Mouse (Mus musculus) embryo, embryonic 9.5 days (tissue): ENCODE data around the gene Cln6.

Experiments used
- DNase-seq: peaks from one replicate; pipeline ENCODE4 v3.0.0-alpha.2; 2017; ENCODE audit errors: extremely low spot score

Cln6 gene

GRCm38 (mm10) chr9:62894486-62894885 is 55.9 kb downstream of the Cln6 start:
- no peak for DNase-seq
